In the genomic region with DNA sequence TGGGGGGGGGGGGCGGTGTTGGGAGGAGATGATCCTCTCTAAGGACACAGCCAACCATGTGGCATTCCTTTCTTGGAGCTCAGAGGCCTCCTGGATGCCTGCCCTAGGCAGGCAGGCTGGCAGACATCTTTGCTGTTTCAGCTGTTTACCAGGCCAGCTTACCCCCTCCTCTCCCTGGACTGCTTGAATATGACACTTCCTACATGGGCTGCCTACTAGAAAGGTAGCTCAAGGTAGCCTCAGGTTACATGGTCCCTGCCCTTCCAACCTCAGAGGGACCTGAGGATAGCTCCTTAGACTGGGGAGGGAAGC, we compare ENCODE assay signal across 9 mouse cellular contexts. TPM values are rescaled to one million over a fixed set of nuclear protein-coding genes. Genes with fewer than 3 reads are reported as not detected.
DNase-seq lines count a peak whose midpoint lies in the region; ATAC-seq and TF ChIP-seq lines count a peak whose summit lies in the region.
"Had no signal": no experiment of that assay in that cellular context is flagged by ENCODE, and none has a peak within 500 bp of the region (broad histone marks: within the 10 kb centered on the region; RNA-seq: fewer than 3 reads in every experiment).

No protein-coding gene starts in this region.

- WGBS in heart, embryonic 15.5 days, result 71% methylated on average over 1 of the region's 1 CpGs
- WGBS in cerebellum, adult 2 months, result 0% methylated on average over 1 of the region's 1 CpGs
- WGBS in hindbrain, embryonic 10.5 days, result 35% methylated on average over 1 of the region's 1 CpGs
- 33% methylated on average over 1 of the region's 1 CpGs for whole genome bisulfite sequencing in midbrain, postnatal 0 days

- H3K9ac ChIP-seq in heart, embryonic 15.5 days, result peak overlapping the region; percentile 12; the same call in 1 of the 2 replicates
- no peak overlapping the region for H3K9ac ChIP-seq in midbrain, postnatal 0 days (replicated peaks; ENCODE audit: low read length, poor library complexity, severe bottlenecking)

- H3K9me3 ChIP-seq in heart, embryonic 15.5 days (replicated peaks), result no peaks in the 10 kb centered on the region
- no peaks in the 10 kb centered on the region for H3K9me3 ChIP-seq in hindbrain, embryonic 10.5 days
- H3K9me3 ChIP-seq in midbrain, postnatal 0 days (ENCODE audit: low read length), result no peaks in the 10 kb centered on the region

- peaks cover 69% of the 10 kb centered on the region for H3K4me1 ChIP-seq in heart, embryonic 15.5 days (replicated peaks)
- H3K4me1 ChIP-seq in cerebellum, adult 2 months (ENCODE audit: control insufficient read depth, insufficient read depth, low read length), result peaks cover 80% of the 10 kb centered on the region
- peaks cover 78% of the 10 kb centered on the region for H3K4me1 ChIP-seq in hindbrain, embryonic 10.5 days (replicated peaks)
- peaks cover 48% of the 10 kb centered on the region for H3K4me1 ChIP-seq in midbrain, postnatal 0 days (ENCODE audit: insufficient read depth, low read length)

- peak overlapping the region; percentile 64 for H3K27ac ChIP-seq in heart, embryonic 15.5 days
- H3K27ac ChIP-seq in cerebellum, adult 2 months (ENCODE audit: insufficient read depth, low read length), result peak overlapping the region; percentile 80
- H3K27ac ChIP-seq in hindbrain, embryonic 10.5 days, result peak overlapping the region; percentile 89
- peak overlapping the region; percentile 55 for H3K27ac ChIP-seq in midbrain, postnatal 0 days (ENCODE audit: low read depth, low read length)

- H3K27me3 ChIP-seq in heart, embryonic 15.5 days, result no peaks in the 10 kb centered on the region
- no peaks in the 10 kb centered on the region for H3K27me3 ChIP-seq in cerebellum, adult 2 months (ENCODE audit: control insufficient read depth, insufficient read depth, low read length)
- H3K27me3 ChIP-seq in hindbrain, embryonic 10.5 days (ENCODE audit: insufficient read depth, poor library complexity, severe bottlenecking), result 0 out of 2 replicates have a peak, but pooled peaks cover 6% of the 10 kb centered on the region
- no peaks in the 10 kb centered on the region for H3K27me3 ChIP-seq in midbrain, postnatal 0 days (ENCODE audit: insufficient read depth, low read length)

- H3K36me3 ChIP-seq in heart, embryonic 15.5 days, result peaks cover 11% of the 10 kb centered on the region
- peaks cover 37% of the 10 kb centered on the region for H3K36me3 ChIP-seq in hindbrain, embryonic 10.5 days
- H3K36me3 ChIP-seq in midbrain, postnatal 0 days (ENCODE audit: insufficient read depth, low read length), result peaks cover 20% of the 10 kb centered on the region

- H3K4me2 ChIP-seq in heart, embryonic 15.5 days, result no peak overlapping the region
- H3K4me2 ChIP-seq in midbrain, postnatal 0 days (ENCODE audit: low read depth, low read length, poor library complexity, severe bottlenecking), result no peak overlapping the region

- no peak overlapping the region for H3K4me3 ChIP-seq in heart, embryonic 15.5 days
- H3K4me3 ChIP-seq in cerebellum, adult 2 months (replicated peaks; ENCODE audit: insufficient read depth, low read depth, low read length), result no peak overlapping the region
- peak overlapping the region; percentile 7; the same call in 1 of the 2 replicates for H3K4me3 ChIP-seq in hindbrain, embryonic 10.5 days
- H3K4me3 ChIP-seq in midbrain, postnatal 0 days (ENCODE audit: low read depth, low read length), result no peak overlapping the region

- no peak for TF ChIP-seq CTCF in cerebellum, adult 2 months (IDR thresholded peaks at IDR 0.05; ENCODE audit: borderline replicate concordance, insufficient read depth, low read depth, low read length)
- TF ChIP-seq CTCF in midbrain, postnatal 0 days (IDR thresholded peaks at IDR 0.05), result no peak

- no peak for ATAC-seq in heart, embryonic 15.5 days (replicated peaks; ENCODE audit: insufficient number of reproducible peaks, insufficient read depth, low FRiP score, low read depth)
- no peak for ATAC-seq in midbrain, postnatal 0 days (ENCODE audit: low FRiP score)

- no peak for DNase-seq in heart, adult 18-20 months
- peak in 1 of 2 experiments; percentile 71 for DNase-seq in cerebellum, adult 2 months
- peak; percentile 21 for DNase-seq in hindbrain, embryonic 10.5 days (ENCODE audit: low spot score)
- DNase-seq in midbrain, postnatal 0 days (ENCODE audit: low spot score), result peak; percentile 69
- DNase-seq in right cerebral cortex, postnatal 36 days (ENCODE audit: low spot score in 2 of 2), result no peak
- no peak for DNase-seq in natural killer cell, adult 2 months (ENCODE audit: low spot score in 2 of 2)
- DNase-seq in lung, adult 18-20 months, result no peak

- TF ChIP-seq POLR2A in cerebellum, adult 2 months (IDR thresholded peaks at IDR 0.05; ENCODE audit: borderline replicate concordance, insufficient read depth, low read length), result no peak

RNA-seq across cellular contexts. Expression of a gene that starts 24.4 kb away (rescaled TPM):
- polyA plus RNA-seq in heart, embryonic 15.5 days (2015; fragmentation: Nextera tagmentation; extraction: Ambion mirVana), result 0.25 TPM in 1 of 2 replicates, not detected in the other
- not detected for total RNA-seq in heart, adult 18-20 months (2021)
- polyA plus RNA-seq in cerebellum, adult 2 months (2012; rRNA removed), result 0.10 TPM in 2 replicates
- polyA plus RNA-seq in hindbrain, embryonic 10.5 days (2016; fragmentation: Nextera tagmentation; extraction: Ambion mirVana), result not detected in 2 replicates
- not detected in 2 replicates for total RNA-seq in midbrain, postnatal 0 days (2014; rRNA removed)
- not detected in 2 replicates for polyA plus RNA-seq in midbrain, postnatal 0 days (2015; fragmentation: Nextera tagmentation; extraction: Ambion mirVana)
- total RNA-seq: ES-E14 had no signal

RNA-seq across cellular contexts. Expression of a gene that starts 25.8 kb away (rescaled TPM):
- 17.5 and 24.6 TPM in 2 replicates for polyA plus RNA-seq in heart, embryonic 15.5 days (2015; fragmentation: Nextera tagmentation; extraction: Ambion mirVana)
- 10 to 100 TPM in 1 of 2 experiments, 1 to 10 TPM in 1; 8.7 to 11.5 TPM for total RNA-seq in heart, adult 18-20 months (2021)
- 133 and 151 TPM in 2 replicates for polyA plus RNA-seq in cerebellum, adult 2 months (2012; rRNA removed)
- polyA plus RNA-seq in hindbrain, embryonic 10.5 days (2016; fragmentation: Nextera tagmentation; extraction: Ambion mirVana), result 48.5 and 67.5 TPM in 2 replicates
- 212 and 292 TPM in 2 replicates for total RNA-seq in midbrain, postnatal 0 days (2014; rRNA removed)
- polyA plus RNA-seq in midbrain, postnatal 0 days (2015; fragmentation: Nextera tagmentation; extraction: Ambion mirVana), result 82.1 and 84.6 TPM in 2 replicates

RNA-seq across cellular contexts. Expression of a gene that starts 32.9 kb away (rescaled TPM):
- 1.3 and 1.5 TPM in 2 replicates for polyA plus RNA-seq in heart, embryonic 15.5 days (2015; fragmentation: Nextera tagmentation; extraction: Ambion mirVana)
- 1 to 10 TPM; 1.1 to 1.2 TPM for total RNA-seq in heart, adult 18-20 months (2021)
- 0.48 TPM in 1 of 2 replicates, not detected in the other for polyA plus RNA-seq in cerebellum, adult 2 months (2012; rRNA removed)
- polyA plus RNA-seq in hindbrain, embryonic 10.5 days (2016; fragmentation: Nextera tagmentation; extraction: Ambion mirVana), result 0.70 TPM in 1 of 2 replicates, not detected in the other
- total RNA-seq in midbrain, postnatal 0 days (2014; rRNA removed), result not detected in 2 replicates
- polyA plus RNA-seq in midbrain, postnatal 0 days (2015; fragmentation: Nextera tagmentation; extraction: Ambion mirVana), result 3.6 and 4.0 TPM in 2 replicates

RNA-seq across cellular contexts. Expression of a gene that starts 42.1 kb away (rescaled TPM):
- polyA plus RNA-seq in heart, embryonic 15.5 days (2015; fragmentation: Nextera tagmentation; extraction: Ambion mirVana), result 0.67 and 1.1 TPM in 2 replicates
- 1 to 10 TPM; 2.4 to 2.7 TPM for total RNA-seq in heart, adult 18-20 months (2021)
- 1.1 and 1.5 TPM in 2 replicates for polyA plus RNA-seq in cerebellum, adult 2 months (2012; rRNA removed)
- polyA plus RNA-seq in hindbrain, embryonic 10.5 days (2016; fragmentation: Nextera tagmentation; extraction: Ambion mirVana), result 0.14 TPM in 1 of 2 replicates, not detected in the other
- 3.3 and 5.4 TPM in 2 replicates for total RNA-seq in midbrain, postnatal 0 days (2014; rRNA removed)
- polyA plus RNA-seq in midbrain, postnatal 0 days (2015; fragmentation: Nextera tagmentation; extraction: Ambion mirVana), result 0.75 and 0.81 TPM in 2 replicates

RNA-seq across cellular contexts. Expression of a gene that starts 44.8 kb away (rescaled TPM):
- polyA plus RNA-seq in heart, embryonic 15.5 days (2015; fragmentation: Nextera tagmentation; extraction: Ambion mirVana), result 24.0 and 27.8 TPM in 2 replicates
- 10 to 100 TPM in 1 of 2 experiments, 1 to 10 TPM in 1; 9.3 to 10.2 TPM for total RNA-seq in heart, adult 18-20 months (2021)
- 32.4 and 32.6 TPM in 2 replicates for polyA plus RNA-seq in cerebellum, adult 2 months (2012; rRNA removed)
- 59.8 and 61.0 TPM in 2 replicates for polyA plus RNA-seq in hindbrain, embryonic 10.5 days (2016; fragmentation: Nextera tagmentation; extraction: Ambion mirVana)
- total RNA-seq in midbrain, postnatal 0 days (2014; rRNA removed), result 23.3 and 26.7 TPM in 2 replicates
- 29.3 and 33.5 TPM in 2 replicates for polyA plus RNA-seq in midbrain, postnatal 0 days (2015; fragmentation: Nextera tagmentation; extraction: Ambion mirVana)

Comparison
In these comparisons a context has a peak if more than half of its experiments do, and no peak if none do; other contexts are left out.
1. DNase-seq: peak in hindbrain, embryonic 10.5 days (single experiment) and midbrain, postnatal 0 days (single experiment); none in heart, adult 18-20 months (0 of 2), right cerebral cortex, postnatal 36 days (0 of 2), natural killer cell, adult 2 months (0 of 2) and lung, adult 18-20 months (0 of 2).
2. Peak in every context shown above with its lines, with median percentiles within 50 percentile points of each other: H3K27ac ChIP-seq.